ENCODE assay signal across 9 mouse cellular contexts in the genomic region with DNA sequence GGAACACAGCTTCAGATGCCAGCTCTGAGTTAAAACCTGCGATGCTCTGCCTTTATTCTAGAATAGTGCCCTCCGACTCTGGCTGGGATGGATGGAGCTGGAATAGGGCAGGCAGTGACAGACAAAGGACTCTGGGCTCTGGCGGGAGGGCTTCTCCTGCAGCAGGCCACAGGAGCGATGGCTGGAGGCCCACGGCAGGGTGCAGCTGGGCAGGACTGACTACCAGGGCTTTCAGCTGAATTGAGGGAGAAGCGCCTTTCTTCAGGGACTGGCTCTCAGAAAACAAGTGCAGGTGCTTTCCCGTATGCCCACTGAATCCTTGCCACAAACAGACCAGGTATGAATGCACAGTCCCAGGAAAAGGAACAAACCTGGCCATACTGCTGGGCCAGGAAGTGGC. TPM values are rescaled to one million over a fixed set of nuclear protein-coding genes. Genes with fewer than 3 reads are reported as not detected.
A peak's percentile ranks its signal among the peaks of the same experiment; 100 is the strongest.
DNase-seq lines count a peak whose midpoint lies in the region; ATAC-seq and TF ChIP-seq lines count a peak whose summit lies in the region.
"Had no signal": no experiment of that assay in that cellular context is flagged by ENCODE, and none has a peak within 500 bp of the region (broad histone marks: within the 10 kb centered on the region; RNA-seq: fewer than 3 reads in every experiment).

No protein-coding gene starts in this region.

- no peak overlapping the region for H3K4me3 ChIP-seq in forebrain, embryonic 10.5 days
- H3K4me3 ChIP-seq in forebrain, embryonic 11.5 days (ENCODE audit: low read depth, low read length) = no peak overlapping the region
- no peak overlapping the region for H3K4me3 ChIP-seq in left cerebral cortex, adult 2 months
- no peak overlapping the region for H3K4me3 ChIP-seq in forebrain, postnatal 0 days (ENCODE audit: low read depth, low read length)
- H3K4me3 ChIP-seq in midbrain, embryonic 15.5 days = no peak overlapping the region
- H3K4me3 ChIP-seq: liver, embryonic 15.5 days had no signal

- H3K4me2 ChIP-seq in forebrain, embryonic 11.5 days (ENCODE audit: low read depth, low read length, severe bottlenecking) = no peak overlapping the region
- H3K4me2 ChIP-seq in forebrain, postnatal 0 days (ENCODE audit: low read depth) = no peak overlapping the region
- no peak overlapping the region for H3K4me2 ChIP-seq in midbrain, embryonic 15.5 days
- H3K4me2 ChIP-seq: liver, embryonic 15.5 days had no signal

- H3K27me3 ChIP-seq in forebrain, embryonic 10.5 days (ENCODE audit: poor library complexity, severe bottlenecking) = no peaks in the 10 kb centered on the region
- H3K27me3 ChIP-seq in forebrain, embryonic 11.5 days (ENCODE audit: control insufficient read depth, insufficient read depth, low read length) = no peaks in the 10 kb centered on the region
- H3K27me3 ChIP-seq in forebrain, postnatal 0 days (ENCODE audit: insufficient read depth, low read length) = no peaks in the 10 kb centered on the region
- H3K27me3 ChIP-seq in midbrain, embryonic 15.5 days (replicated peaks) = no peaks in the 10 kb centered on the region
- H3K27me3 ChIP-seq: liver, embryonic 15.5 days had no signal

- intact Hi-C loops in left cerebral cortex, adult 2 months (cut with DNase I) = loop anchor here (1.0 to 10.0 kb wide), 2 partner anchors 60 to 272 kb away; no protein-coding TSS in a partner anchor
- intact Hi-C loops in left cerebral cortex, postnatal 14 days (cut with DNase I) = loop anchor here (1.0 kb wide), 1 partner anchor 60 kb away; no protein-coding TSS in a partner anchor

- no peak overlapping the region for H3K9ac ChIP-seq in forebrain, embryonic 11.5 days (ENCODE audit: low read length)
- peak overlapping the region; percentile 54 for H3K9ac ChIP-seq in forebrain, postnatal 0 days
- no peak overlapping the region for H3K9ac ChIP-seq in midbrain, embryonic 15.5 days
- H3K9ac ChIP-seq: liver, embryonic 15.5 days had no signal

- TF ChIP-seq CTCF in left cerebral cortex, adult 2 months (IDR thresholded peaks at IDR 0.05) = no peak
- no peak for TF ChIP-seq CTCF in forebrain, postnatal 0 days (IDR thresholded peaks at IDR 0.05; ENCODE audit: low read depth)

- WGBS in forebrain, embryonic 10.5 days = 92% methylated on average over 7 of the region's 7 CpGs
- 85% methylated on average over 7 of the region's 7 CpGs for WGBS in forebrain, embryonic 11.5 days
- 63% methylated on average over 7 of the region's 7 CpGs for WGBS in forebrain, postnatal 0 days
- WGBS in midbrain, embryonic 15.5 days = 81% methylated on average over 7 of the region's 7 CpGs

- H3K36me3 ChIP-seq in forebrain, embryonic 10.5 days (replicated peaks) = peaks cover 99% of the 10 kb centered on the region
- H3K36me3 ChIP-seq in forebrain, embryonic 11.5 days (ENCODE audit: control insufficient read depth, insufficient read depth, low read length) = no peaks in the 10 kb centered on the region; the same call in 1 of the 2 replicates
- peaks cover 71% of the 10 kb centered on the region for H3K36me3 ChIP-seq in forebrain, postnatal 0 days (ENCODE audit: insufficient read depth)
- peaks cover 34% of the 10 kb centered on the region for H3K36me3 ChIP-seq in midbrain, embryonic 15.5 days (replicated peaks)

- no peaks in the 10 kb centered on the region for H3K9me3 ChIP-seq in forebrain, embryonic 10.5 days
- no peaks in the 10 kb centered on the region for H3K9me3 ChIP-seq in forebrain, embryonic 11.5 days (ENCODE audit: control insufficient read depth, low read length)
- no peaks in the 10 kb centered on the region for H3K9me3 ChIP-seq in forebrain, postnatal 0 days (ENCODE audit: low read length)
- H3K9me3 ChIP-seq in midbrain, embryonic 15.5 days = no peaks in the 10 kb centered on the region
- H3K9me3 ChIP-seq: liver, embryonic 15.5 days had no signal

- H3K4me1 ChIP-seq in forebrain, embryonic 10.5 days = peaks cover 7% of the 10 kb centered on the region; the same call in 1 of the 2 replicates
- no peaks in the 10 kb centered on the region for H3K4me1 ChIP-seq in forebrain, embryonic 11.5 days (replicated peaks; ENCODE audit: control insufficient read depth, insufficient read depth, low read length)
- peaks cover 4% of the 10 kb centered on the region; the same call in 1 of the 2 replicates for H3K4me1 ChIP-seq in forebrain, postnatal 0 days (ENCODE audit: insufficient read depth)
- 0 out of 2 replicates have a peak, but pooled peaks cover 4% of the 10 kb centered on the region for H3K4me1 ChIP-seq in midbrain, embryonic 15.5 days
- H3K4me1 ChIP-seq: liver, embryonic 15.5 days had no signal

- peak overlapping the region; percentile 77 for H3K27ac ChIP-seq in forebrain, embryonic 10.5 days
- H3K27ac ChIP-seq in forebrain, embryonic 11.5 days (ENCODE audit: low read depth, low read length) = no peak overlapping the region
- H3K27ac ChIP-seq in left cerebral cortex, adult 2 months = peak overlapping the region; percentile 66
- peak overlapping the region; percentile 91 for H3K27ac ChIP-seq in forebrain, postnatal 0 days (ENCODE audit: low read depth, low read length)
- peak overlapping the region; percentile 74 for H3K27ac ChIP-seq in midbrain, embryonic 15.5 days
- H3K27ac ChIP-seq: liver, embryonic 15.5 days had no signal

- no peak for DNase-seq in forebrain, embryonic 10.5 days (ENCODE audit: extremely low spot score, low spot score)
- no peak for DNase-seq in forebrain, embryonic 11.5 days (ENCODE audit: low spot score)
- no peak for DNase-seq in left cerebral cortex, adult 2 months (ENCODE audit: extremely low spot score in 1 of 2, low spot score in 2 of 2)
- no peak for DNase-seq in left cerebral cortex, postnatal 14 days (ENCODE audit: low spot score in 2 of 2)
- no peak for DNase-seq in forebrain, postnatal 0 days
- DNase-seq in embryo, embryonic 11 days = no peak
- no peak for DNase-seq in urinary bladder, postnatal 36 days (ENCODE audit: low spot score in 2 of 2)

- no peak for ATAC-seq in forebrain, embryonic 11.5 days (replicated peaks; ENCODE audit: low FRiP score)
- peak; percentile 58 for ATAC-seq in forebrain, postnatal 0 days
- no peak for ATAC-seq in midbrain, embryonic 15.5 days (replicated peaks)

RNA-seq across cellular contexts. Expression of a gene that starts 13.9 kb away (rescaled TPM):
- polyA plus RNA-seq in forebrain, embryonic 10.5 days (2016; fragmentation: Nextera tagmentation; extraction: Ambion mirVana) = 17.9 and 18.2 TPM in 2 replicates
- 23.5 and 26.6 TPM in 2 replicates for polyA plus RNA-seq in forebrain, embryonic 11.5 days (2014; fragmentation: Nextera tagmentation; extraction: Ambion mirVana)
- 10 to 100 TPM; 56.2 to 59.4 TPM for total RNA-seq in left cerebral cortex, adult 2 months (2021)
- 10 to 100 TPM; 50.4 to 60.0 TPM for total RNA-seq in left cerebral cortex, postnatal 14 days (2021)
- total RNA-seq in forebrain, postnatal 0 days (2014; rRNA removed) = 68.2 and 79.7 TPM in 2 replicates
- 35.7 and 37.8 TPM in 2 replicates for polyA plus RNA-seq in forebrain, postnatal 0 days (2015; fragmentation: Nextera tagmentation; extraction: Ambion mirVana)
- polyA plus RNA-seq in midbrain, embryonic 15.5 days (2015; fragmentation: Nextera tagmentation; extraction: Ambion mirVana) = 21.8 and 23.6 TPM in 2 replicates

RNA-seq across cellular contexts. Expression of a gene that starts 44.7 kb away (rescaled TPM):
- 50.1 and 51.8 TPM in 2 replicates for polyA plus RNA-seq in forebrain, embryonic 10.5 days (2016; fragmentation: Nextera tagmentation; extraction: Ambion mirVana)
- 60.3 and 63.2 TPM in 2 replicates for polyA plus RNA-seq in forebrain, embryonic 11.5 days (2014; fragmentation: Nextera tagmentation; extraction: Ambion mirVana)
- 10 to 100 TPM; 41.4 to 42.6 TPM for total RNA-seq in left cerebral cortex, adult 2 months (2021)
- 10 to 100 TPM; 50.6 TPM for total RNA-seq in left cerebral cortex, postnatal 14 days (2021)
- 64.2 and 79.2 TPM in 2 replicates for total RNA-seq in forebrain, postnatal 0 days (2014; rRNA removed)
- polyA plus RNA-seq in forebrain, postnatal 0 days (2015; fragmentation: Nextera tagmentation; extraction: Ambion mirVana) = 50.1 and 56.1 TPM in 2 replicates
- 69.4 and 70.2 TPM in 2 replicates for polyA plus RNA-seq in midbrain, embryonic 15.5 days (2015; fragmentation: Nextera tagmentation; extraction: Ambion mirVana)

RNA-seq across cellular contexts. Expression of a gene that starts 44.9 kb away (rescaled TPM):
- polyA plus RNA-seq in forebrain, embryonic 10.5 days (2016; fragmentation: Nextera tagmentation; extraction: Ambion mirVana) = 32.6 and 40.3 TPM in 2 replicates
- 34.1 and 38.2 TPM in 2 replicates for polyA plus RNA-seq in forebrain, embryonic 11.5 days (2014; fragmentation: Nextera tagmentation; extraction: Ambion mirVana)
- total RNA-seq in left cerebral cortex, adult 2 months (2021) = 10 to 100 TPM; 13.0 to 13.9 TPM
- total RNA-seq in left cerebral cortex, postnatal 14 days (2021) = 10 to 100 TPM; 11.0 to 14.8 TPM
- total RNA-seq in forebrain, postnatal 0 days (2014; rRNA removed) = 9.5 and 17.6 TPM in 2 replicates
- polyA plus RNA-seq in forebrain, postnatal 0 days (2015; fragmentation: Nextera tagmentation; extraction: Ambion mirVana) = 25.6 and 31.4 TPM in 2 replicates
- polyA plus RNA-seq in midbrain, embryonic 15.5 days (2015; fragmentation: Nextera tagmentation; extraction: Ambion mirVana) = 32.7 and 37.6 TPM in 2 replicates
